Mouse (Mus musculus) left cerebral cortex, postnatal 10 days (tissue): ENCODE measurements at regions not wholly inside any gene's neighbourhood (a gene's known extent, or its start where the extent isn't known, plus 50 kb on each side); places are given as distances from the start of the nearest gene placed in this dataset.

Experiments
- DNase-seq, 2 experiments: peaks; one replicate each; pipeline ENCODE4 v3.0.0; 2021 to 2022; ENCODE audit warnings: low spot score in 2 of 2, mixed read lengths in 1 of 2; ENCODE audit errors: extremely low spot score in 1 of 2
- intact Hi-C: fragments of 180-260 bp; cut with DNase I; formaldehyde crosslinking; loops from one replicate; pipeline ENCODE4 v1.15.1; 2025

DNA sequence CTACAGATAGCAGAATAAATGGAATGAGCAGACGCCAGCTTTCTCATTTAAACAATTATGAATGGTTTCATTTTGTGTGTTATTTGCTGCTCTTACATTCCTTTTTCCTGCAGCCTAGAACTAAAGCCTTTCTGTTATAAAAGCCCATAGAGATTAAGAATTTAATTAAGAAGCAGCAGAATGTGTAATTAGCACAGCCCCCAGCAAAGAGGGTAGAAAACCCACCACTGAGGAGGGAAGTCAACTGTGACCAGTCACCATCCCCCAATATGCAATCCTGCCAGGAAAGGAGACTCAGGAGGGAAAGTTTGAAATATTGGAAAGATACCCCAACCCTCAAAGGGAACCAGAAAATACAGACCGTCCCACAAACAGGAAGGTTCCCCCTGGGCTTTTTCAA lies 160.0 kb downstream of the Ankrd50 start:
- DNase-seq: no peak
- intact Hi-C loops: no loop called here

DNA sequence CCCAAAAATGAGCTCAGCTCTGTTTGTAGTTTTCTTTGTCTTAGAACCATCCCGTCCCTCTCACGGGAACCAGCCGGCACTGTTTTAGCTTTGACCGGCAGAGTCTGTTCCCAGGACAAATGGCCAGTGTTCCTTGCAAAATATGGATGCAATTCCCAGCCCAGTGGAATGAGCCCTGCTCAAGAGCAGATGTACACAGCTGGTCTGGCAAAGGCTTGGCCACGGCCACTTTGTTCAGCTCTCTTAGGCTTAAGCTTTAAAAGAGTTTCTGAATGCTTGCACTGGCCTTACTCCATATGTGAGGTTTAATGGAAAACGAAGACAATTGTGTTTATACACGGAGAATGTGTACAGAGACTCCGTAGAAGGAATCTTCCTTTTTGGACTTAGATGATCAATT lies 162.2 kb downstream of the Ankrd50 start:
- intact Hi-C loops: no loop called here

DNA sequence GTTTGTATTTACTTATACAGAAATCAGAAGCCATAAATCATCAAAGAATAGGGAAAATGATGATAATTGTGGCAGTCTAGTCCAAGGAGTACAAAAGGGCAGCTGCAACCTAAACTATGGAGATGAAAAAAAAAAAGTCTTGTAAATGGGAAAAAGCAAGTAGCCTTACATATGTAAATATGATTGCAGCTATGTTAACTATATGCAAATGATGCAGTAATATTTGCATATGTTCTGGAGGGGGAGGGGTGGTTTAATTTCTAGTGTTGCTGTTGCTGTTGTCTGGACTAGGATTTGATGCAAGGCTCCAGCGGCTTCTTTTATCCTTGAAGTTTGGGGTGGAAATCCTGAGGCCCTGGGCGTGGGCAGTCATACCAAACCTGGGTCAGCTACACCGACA lies 163.0 kb downstream of the Ankrd50 start:
- intact Hi-C loops: no loop called here
- no peak for DNase-seq

More for the DNA sequence above, 162.2 kb downstream of the Ankrd50 start:
- DNase-seq: peak in 1 of 2 experiments; percentile 30

DNA sequence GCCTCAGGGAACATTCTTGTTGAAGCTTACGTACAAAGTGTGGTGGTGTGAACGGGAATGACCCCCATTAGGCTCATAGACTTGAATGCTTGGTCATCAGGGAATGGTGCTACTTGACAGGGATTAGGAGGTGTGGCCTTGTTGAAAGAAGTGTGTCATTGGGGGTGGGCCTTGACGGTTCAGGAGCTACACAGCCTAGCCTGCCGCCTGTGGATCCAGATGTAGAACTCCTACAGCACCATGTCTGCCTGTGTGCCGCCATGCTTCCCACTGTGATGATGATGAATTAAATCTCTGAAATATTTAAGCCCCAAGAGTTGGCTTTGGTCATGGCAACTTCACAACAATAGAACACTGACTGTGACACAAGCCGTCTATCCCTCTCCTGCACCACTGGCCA lies 163.6 kb downstream of the Ankrd50 start:
- DNase-seq: no peak
- intact Hi-C loops: no loop called here

DNA sequence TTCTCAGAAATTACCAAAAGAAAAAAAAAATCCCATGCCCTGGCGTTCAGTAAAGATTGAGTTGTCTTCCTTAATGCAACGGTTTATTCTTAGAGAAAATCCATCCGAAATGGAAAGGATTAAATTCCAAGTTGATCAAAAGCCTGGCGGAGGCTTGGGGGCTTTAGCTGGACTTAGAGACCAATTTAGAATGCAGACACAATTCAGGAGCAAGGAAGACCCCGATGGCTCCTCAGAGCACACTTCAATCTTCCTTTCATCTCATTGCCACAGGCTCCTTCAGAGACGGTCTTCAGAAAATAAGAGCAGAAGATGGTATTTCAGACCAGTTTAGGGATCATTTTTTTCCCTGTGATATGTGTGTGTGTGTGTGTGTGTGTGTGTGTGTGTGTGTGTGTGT lies 171.8 kb downstream of the Ankrd50 start:
- no peak for DNase-seq
- intact Hi-C loops: no loop called here

DNA sequence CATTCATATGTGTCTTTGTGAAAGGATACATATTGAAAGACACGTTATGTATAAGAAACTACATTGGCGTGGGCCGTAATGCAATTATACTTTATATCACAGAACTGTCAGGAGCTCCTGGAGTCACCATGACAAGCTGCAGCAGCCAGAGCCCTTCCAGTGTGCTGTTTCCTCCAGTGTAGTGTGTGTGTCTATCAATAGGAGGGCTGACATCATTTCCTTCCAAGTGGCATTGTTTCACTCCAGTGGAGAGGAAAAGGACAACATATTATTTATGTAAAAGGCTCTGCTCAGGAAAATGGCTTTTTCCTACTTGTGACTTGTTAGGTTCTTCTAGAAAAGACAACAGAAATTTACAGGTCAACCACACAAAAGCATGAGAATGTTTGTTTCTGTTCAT lies 172.5 kb downstream of the Ankrd50 start:
- DNase-seq: no peak
- intact Hi-C loops: no loop called here

DNA sequence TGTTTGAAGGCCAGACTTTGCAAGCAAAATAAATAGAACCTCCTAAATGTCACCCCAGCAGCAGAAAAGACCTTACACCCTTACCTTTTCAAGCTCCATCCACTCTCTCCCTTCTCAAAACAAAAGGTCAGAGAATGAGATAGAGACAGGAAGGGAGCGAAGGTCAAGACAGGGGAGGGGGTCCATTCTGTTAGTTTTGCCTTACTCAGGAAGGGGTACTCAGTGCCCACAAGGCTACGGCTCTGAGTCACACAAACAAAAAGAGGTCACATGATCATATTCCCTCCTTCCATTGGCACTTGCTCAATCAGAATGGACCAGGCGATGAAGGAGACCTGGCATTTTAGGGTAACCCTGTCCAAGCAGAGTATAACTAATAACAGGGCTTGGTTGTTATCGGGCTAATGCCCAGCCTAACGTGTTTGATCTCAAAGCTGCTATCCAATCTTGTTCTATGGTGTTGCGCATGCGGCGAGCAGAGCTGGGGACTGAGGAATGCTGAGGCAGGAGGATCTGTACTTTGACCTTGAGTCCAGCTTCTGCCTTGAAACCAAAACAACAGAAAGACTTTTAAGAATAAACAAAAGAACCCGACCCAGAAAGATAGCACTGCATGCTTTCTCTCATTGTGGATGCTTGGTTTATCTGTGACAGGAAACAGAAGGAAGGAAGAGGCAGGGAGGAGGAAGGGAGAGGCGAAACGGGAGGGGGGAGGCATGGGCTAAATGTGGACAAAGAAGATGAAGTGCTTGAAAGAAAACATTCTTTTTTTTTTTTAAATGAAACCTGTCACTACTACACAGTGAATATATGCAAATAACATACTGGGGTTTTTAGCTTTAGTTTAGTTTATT lies 184.5 kb downstream of the Ankrd50 start:
- no peak for DNase-seq
- intact Hi-C loops: no loop called here

DNA sequence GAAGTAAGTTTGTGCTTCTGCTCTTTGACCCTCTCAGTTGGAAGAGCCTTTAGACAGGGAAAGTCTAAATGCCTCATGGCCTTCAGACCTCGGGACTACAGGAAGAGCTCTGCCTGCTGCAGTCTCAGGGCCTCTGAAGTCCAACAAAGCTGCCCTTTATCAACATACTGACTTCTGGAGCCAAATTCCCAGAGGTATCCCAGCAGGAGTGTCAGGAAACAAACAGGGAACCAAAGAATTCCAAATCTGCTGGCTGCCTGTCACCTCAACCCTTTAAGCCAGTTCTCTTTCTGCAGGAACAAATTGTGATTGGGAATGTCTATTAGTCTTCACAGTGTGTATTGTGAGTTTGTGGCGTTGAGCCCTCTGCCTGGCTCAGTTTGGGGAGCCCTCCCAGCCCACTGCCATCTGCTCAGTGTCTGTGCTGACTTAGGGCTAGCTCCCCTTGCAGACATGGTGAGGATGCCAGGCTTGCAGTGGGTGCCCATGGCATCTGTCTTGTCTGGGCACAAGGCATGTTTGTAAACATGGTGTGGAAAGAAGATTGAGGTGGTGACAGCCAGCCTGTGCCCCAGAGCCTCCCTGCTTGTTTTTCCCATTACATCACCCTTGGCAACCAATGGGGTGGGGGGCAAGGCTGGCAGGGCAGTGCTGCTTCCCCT lies 185.3 kb downstream of the Ankrd50 start:
- DNase-seq: peak in 1 of 2 experiments; percentile 30
- intact Hi-C loops: no loop called here

DNA sequence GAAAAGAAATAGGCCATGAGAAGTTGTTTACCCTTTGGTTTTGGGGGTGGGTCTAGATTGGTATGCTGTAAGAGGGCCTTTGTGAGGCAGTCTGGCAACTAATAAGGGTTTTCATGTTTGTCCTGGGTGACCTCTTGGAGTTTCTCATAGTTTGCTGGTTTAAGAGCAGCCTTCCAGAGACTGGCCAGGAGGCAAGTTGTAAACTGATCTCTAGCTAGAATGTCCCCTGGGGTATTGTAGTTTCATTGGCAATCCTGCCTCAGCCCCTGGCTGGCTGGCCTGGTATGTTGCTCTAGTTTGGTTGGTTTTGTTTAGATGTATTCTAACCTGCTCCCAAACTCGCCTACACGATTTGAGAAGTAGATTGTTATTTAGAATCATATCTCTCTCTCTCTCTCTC lies 187.1 kb downstream of the Ankrd50 start:
- intact Hi-C loops: no loop called here
- no peak for DNase-seq

DNA sequence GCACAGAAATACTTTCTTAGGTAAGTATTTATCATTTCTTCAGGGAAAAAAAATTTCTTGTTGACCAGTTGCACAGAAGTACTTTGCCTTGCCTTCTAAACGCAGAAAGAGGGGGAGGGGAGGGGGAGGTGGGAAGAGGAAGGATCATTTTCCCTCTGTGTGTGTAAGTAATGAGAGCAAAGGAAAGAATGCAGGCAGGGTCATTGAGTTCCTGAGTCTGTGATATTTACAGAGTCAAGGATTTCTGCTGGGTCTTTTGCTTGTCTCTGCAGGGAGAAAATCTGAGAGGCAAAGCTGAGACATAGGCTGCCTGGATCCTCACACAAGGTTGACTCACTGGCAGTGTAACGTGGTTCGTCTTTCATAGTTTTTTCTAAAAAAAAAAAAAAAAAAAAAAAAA lies 195.6 kb downstream of the Ankrd50 start:
- intact Hi-C loops: no loop called here

DNA sequence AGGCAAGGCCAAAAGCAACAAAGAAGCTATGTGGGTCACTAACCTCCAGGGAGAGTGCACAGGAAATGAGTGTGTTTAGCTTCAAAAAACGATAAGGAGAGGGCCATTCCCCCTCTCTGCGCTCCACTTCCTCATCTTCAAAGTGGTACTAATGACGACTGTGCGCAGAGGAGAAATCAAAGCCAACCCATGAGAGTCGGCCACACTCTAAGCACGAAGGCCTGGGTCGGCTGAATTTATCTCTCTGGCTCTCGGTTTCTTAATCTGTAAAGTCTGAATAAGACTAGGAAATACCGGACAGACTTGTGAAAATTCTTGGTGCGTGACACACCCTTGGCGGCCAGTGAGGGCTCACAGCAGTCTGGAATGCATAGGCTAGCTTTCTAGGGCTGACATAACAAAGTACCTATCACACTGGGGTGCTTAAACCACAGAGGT lies 200.9 kb downstream of the Ankrd50 start:
- peak in 1 of 2 experiments; percentile 37 for DNase-seq
- intact Hi-C loops: no loop called here

More for the DNA sequence above, 195.6 kb downstream of the Ankrd50 start:
- DNase-seq: no peak

DNA sequence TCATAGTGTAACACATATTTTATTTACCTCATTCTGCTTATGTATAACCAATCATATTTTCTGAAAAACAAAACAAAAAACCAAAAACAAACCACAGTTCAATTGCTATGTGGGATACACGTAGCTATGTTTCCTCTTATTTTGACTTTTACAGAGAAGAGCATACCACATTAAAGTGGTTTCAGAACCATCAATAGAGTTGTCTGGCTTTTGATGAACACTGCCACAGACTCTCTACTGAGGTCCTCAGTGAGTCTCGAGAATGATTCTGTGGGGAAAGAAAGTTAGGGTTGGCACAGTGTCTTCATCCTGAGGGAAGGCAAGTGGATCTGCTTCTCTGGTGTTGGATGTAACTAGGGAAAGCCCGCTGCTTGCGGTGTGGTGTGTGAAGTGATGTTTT lies 201.8 kb downstream of the Ankrd50 start:
- DNase-seq: no peak
- intact Hi-C loops: no loop called here

DNA sequence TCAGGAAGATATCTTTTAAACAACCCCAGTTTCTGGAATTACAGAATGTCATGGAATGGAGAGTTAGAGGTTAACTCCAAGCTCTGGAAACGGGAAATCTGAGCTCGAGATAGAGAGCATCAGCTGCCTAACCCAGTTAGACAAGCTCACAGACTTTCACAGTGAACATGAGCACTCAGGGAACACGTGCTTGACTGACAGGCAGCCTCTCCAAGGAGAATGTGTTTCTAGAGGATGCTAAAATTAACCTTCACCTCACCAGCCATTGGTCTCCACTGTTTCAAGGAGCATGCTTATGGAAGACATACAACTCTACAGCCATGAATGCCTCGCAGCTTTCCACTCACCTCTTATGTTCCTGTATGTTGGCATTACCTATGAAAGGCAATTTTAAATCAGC lies 203.0 kb downstream of the Ankrd50 start:
- intact Hi-C loops: no loop called here
- DNase-seq: no peak

DNA sequence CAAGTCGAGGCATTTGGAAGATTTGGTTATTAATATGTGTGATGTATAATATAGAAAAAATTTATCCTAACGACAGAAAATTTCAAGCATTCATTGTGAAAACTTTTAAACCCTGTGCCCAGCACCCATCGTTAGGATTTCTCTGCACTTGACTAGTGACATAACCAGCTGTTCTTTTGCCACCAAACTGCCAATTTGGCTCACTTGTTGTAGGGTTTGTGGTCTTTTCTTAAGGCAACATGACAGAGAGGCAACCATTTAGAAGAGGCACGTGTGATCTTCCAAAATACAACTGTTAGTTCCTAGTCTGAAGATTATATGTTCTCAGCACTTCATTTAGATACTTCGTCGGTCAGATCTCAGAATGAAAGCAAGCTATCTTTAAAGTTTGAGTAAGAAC lies 203.8 kb downstream of the Ankrd50 start:
- DNase-seq: no peak
- intact Hi-C loops: no loop called here

DNA sequence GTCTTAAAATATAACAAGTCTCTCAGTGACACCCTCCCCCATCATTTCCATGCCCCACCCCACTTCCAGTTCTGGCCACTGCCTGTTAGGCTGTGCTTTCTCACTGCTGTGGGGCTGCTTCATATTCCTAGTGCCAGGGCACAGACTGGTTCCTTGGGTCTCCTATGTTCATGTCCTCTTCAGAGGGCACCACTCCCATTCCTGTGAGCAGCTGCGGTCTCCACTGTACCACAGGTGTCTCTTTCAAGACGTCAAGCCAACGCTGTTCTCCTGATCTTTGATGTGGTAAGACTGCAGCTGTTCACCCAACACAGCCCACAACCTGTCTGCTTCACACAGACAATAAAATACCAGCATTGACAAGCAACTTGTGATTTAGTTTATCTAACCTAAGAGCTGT lies 204.5 kb downstream of the Ankrd50 start:
- DNase-seq: no peak
- intact Hi-C loops: no loop called here

DNA sequence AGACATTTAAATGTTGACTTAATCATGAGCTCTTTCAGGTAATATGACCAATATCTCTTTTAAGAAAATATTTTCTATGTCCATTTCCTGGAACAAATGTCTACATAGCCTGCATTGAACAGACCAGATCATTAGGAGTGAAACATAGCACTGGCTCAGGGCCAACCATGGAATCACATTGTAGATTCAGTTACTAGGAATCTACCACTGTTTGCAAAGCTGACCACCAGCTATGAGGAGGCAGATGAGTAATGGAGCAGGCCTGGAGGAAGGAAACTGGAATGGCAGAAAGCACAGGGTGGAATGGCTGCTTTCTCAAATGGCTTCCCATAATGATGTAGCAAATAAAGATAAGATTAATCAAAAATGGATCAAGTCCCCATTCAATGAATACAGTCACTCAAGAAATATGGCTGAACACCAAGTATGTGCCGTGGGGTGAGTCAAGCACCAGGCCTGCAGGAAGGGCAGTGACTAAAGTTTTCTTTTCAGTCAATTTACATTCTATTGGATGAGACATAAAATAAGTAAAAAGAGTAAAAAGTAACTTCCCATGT lies 207.6 kb downstream of the Ankrd50 start:
- DNase-seq: no peak
- intact Hi-C loops: no loop called here

DNA sequence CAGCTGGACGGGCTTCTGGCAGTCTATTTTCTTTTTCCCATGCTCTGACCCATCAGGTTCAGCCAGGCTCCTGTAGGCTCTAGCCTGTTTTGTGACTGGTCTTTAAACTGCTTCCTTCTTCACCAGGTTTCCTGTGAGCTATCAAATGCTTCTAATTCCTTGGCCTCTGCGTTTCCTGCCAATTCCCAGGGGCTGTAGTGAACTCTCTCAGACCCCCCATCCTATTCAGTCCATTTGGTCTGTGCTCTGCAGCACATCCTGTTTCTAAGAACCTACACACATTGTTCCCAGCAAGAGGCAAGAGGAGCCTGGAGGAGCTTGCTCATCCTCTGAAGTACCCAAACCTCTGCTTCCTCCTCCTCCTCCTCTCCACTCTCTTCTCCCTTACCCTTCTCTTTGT lies 209.3 kb downstream of the Ankrd50 start:
- intact Hi-C loops: no loop called here
- peak in 1 of 2 experiments; percentile 33 for DNase-seq

DNA sequence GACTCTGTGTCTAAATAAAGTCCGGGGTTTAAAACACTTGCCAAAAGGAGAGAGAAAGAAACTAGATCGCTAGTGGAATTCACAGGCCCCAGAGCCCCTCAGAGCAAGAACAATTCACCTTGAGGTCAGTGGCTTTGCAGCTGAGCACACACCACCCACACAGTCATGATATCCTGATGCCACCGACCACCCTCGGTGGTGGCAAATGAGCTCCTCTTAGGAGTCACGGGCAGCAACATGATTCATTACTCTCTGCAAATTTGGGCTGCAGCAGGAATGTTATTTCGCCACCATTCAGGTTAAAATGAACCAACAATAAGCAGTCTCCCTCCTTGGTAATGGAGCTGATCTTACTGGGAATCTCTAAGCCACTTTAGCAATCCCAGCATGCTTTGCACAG lies 213.9 kb downstream of the Ankrd50 start:
- no peak for DNase-seq
- intact Hi-C loops: no loop called here

DNA sequence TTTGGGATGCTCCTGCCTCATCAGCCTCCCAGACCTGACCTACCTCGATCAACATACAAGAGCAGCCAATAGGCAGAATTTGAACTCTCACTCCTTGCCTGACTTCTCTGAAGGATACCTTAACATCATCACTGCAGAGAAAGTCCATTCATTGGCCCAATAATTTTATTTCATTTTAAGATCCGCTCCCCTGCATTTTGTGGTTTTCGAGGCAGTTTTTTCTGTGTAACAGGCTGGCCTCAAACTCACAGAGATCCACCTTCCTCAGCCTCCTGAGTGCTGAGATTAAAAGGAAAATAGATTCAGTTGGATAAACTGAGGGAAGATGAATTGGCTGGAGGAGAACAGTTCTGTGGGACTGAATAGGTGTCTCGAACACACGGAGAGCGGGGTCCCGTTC lies 216.4 kb downstream of the Ankrd50 start:
- no peak for DNase-seq
- intact Hi-C loops: no loop called here
